Mouse (Mus musculus) kidney, embryonic 14.5 days (tissue): ENCODE results near the gene Ccdc71l. TPM values are rescaled to one million over a fixed set of nuclear protein-coding genes. Genes with fewer than 3 reads are reported as not detected.

ENCODE experiments used
- ATAC-seq: fragments of 200-750 bp; cut with Nextera tagmentation; 2 replicates; pipeline ENCODE4 v1.8.0; 2017; ENCODE audit warnings: moderate number of reproducible peaks, mild to moderate bottlenecking, moderate TSS enrichment, moderate library complexity; ENCODE audit not compliant: low FRiP score, low TSS enrichment
- H3K27ac ChIP-seq: fragments of 300-500 bp; sonication (generic); 2 replicates; pipeline ENCODE4 v1.5.1; 2014; ENCODE audit warnings: low read depth, mild to moderate bottlenecking, low read length, moderate library complexity, mixed read lengths
- H3K27me3 ChIP-seq: fragments of 300-500 bp; sonication (generic); 2 replicates; pipeline ENCODE4 v1.6.1; 2014; ENCODE audit warnings: mild to moderate bottlenecking, low read length; ENCODE audit not compliant: control insufficient read depth, insufficient read depth
- H3K36me3 ChIP-seq: fragments of 300-500 bp; sonication (generic); 2 replicates; pipeline ENCODE4 v1.6.1; 2014; ENCODE audit warnings: low read length, mixed read lengths; ENCODE audit not compliant: control insufficient read depth, insufficient read depth
- H3K4me1 ChIP-seq: fragments of 300-500 bp; sonication (generic); 2 replicates; pipeline ENCODE4 v1.6.1; 2014; ENCODE audit warnings: low read length, mixed read lengths; ENCODE audit not compliant: control insufficient read depth, insufficient read depth
- H3K4me2 ChIP-seq: fragments of 300-500 bp; sonication (generic); replicated peaks from 2 replicates; pipeline ENCODE4 v1.6.1; 2014; ENCODE audit warnings: low read depth, mild to moderate bottlenecking, low read length
- H3K4me3 ChIP-seq: fragments of 300-500 bp; sonication (generic); 2 replicates; pipeline ENCODE4 v1.5.1; 2014; ENCODE audit warnings: mild to moderate bottlenecking, low read length
- H3K9ac ChIP-seq: fragments of 300-500 bp; sonication (generic); 2 replicates; pipeline ENCODE4 v1.6.1; 2014; ENCODE audit warnings: low read depth, mild to moderate bottlenecking, low read length, moderate library complexity
- H3K9me3 ChIP-seq: fragments of 300-500 bp; sonication (generic); 2 replicates; pipeline ENCODE4 v1.6.1; 2016; ENCODE audit warnings: low read length; ENCODE audit not compliant: control insufficient read depth
- WGBS: fragments of 180-500 bp; shearing (Covaris S2); extraction: QIAGEN DNeasy Blood & Tissue Kit; methylation state at CpG from one replicate; pipeline ENCODE4 v1.1.7; 2014; 5-methylcytosine and 5-hydroxymethylcytosine counted together
- polyA plus RNA-seq: library from polyadenylated mRNA; unstranded; fragments of >200 nt; fragmentation: Nextera tagmentation; extraction: Ambion mirVana; gene quantifications from 2 replicates; pipeline ENCODE4 v1.2.1, GENCODE M21; 2014

Gene Ccdc71l
- polyA plus RNA-seq, result 3.8 and 4.8 TPM in 2 replicates

- H3K27me3 ChIP-seq, result no peaks in the 10 kb centered on the region
- H3K4me3 ChIP-seq, result peak within 1 kb of the TSS; percentile 76
- peak within 1 kb of the TSS; percentile 59 for H3K4me2 ChIP-seq
- 2% methylated on average over 60 of the region's 78 CpGs for WGBS
- no peaks in the 10 kb centered on the region for H3K9me3 ChIP-seq
- peak; percentile 93 for ATAC-seq
- H3K4me1 ChIP-seq, result peaks cover 7% of the 10 kb centered on the region; the same call in 1 of the 2 replicates
- peak within 1 kb of the TSS; percentile 80 for H3K9ac ChIP-seq
- H3K27ac ChIP-seq, result peak within 1 kb of the TSS; percentile 91
- H3K36me3 ChIP-seq, result no peaks in the 10 kb centered on the region
Observed at GRCm38 (mm10) chr12:32378528-32379295, at the start of gene Ccdc71l. TSS of gene Ccdc71l (plus strand) at chr12:32378704.

- WGBS, result 19% methylated on average over 1 of the region's 1 CpGs
- H3K27me3 ChIP-seq, result no peaks in the 10 kb centered on the region
- ATAC-seq, result no peak
- no peak overlapping the region for H3K4me3 ChIP-seq
- no peak overlapping the region for H3K9ac ChIP-seq
- H3K27ac ChIP-seq, result no peak overlapping the region
- H3K9me3 ChIP-seq, result no peaks in the 10 kb centered on the region
- H3K4me2 ChIP-seq, result no peak overlapping the region
- H3K4me1 ChIP-seq, result no peaks in the 10 kb centered on the region
- no peaks in the 10 kb centered on the region for H3K36me3 ChIP-seq
Observed at GRCm38 (mm10) chr12:32339078-32339477, 39.4 kb upstream of the Ccdc71l start.

GRCm38 (mm10) chr12:32343487-32343886 lies 35.0 kb upstream of the Ccdc71l start:
- H3K9ac ChIP-seq, result no peak overlapping the region
- H3K27ac ChIP-seq, result no peak overlapping the region
- 76% methylated on average over 1 of the region's 1 CpGs for WGBS
- no peaks in the 10 kb centered on the region for H3K4me1 ChIP-seq
- no peak for ATAC-seq
- no peak overlapping the region for H3K4me2 ChIP-seq
- no peaks in the 10 kb centered on the region for H3K27me3 ChIP-seq
- no peak overlapping the region for H3K4me3 ChIP-seq
- H3K36me3 ChIP-seq, result no peaks in the 10 kb centered on the region
- H3K9me3 ChIP-seq, result no peaks in the 10 kb centered on the region

- no peaks in the 10 kb centered on the region for H3K36me3 ChIP-seq
- H3K27me3 ChIP-seq, result no peaks in the 10 kb centered on the region
- no peak overlapping the region for H3K4me2 ChIP-seq
- no peaks in the 10 kb centered on the region for H3K9me3 ChIP-seq
- no peak overlapping the region for H3K4me3 ChIP-seq
- no peak overlapping the region for H3K9ac ChIP-seq
- H3K4me1 ChIP-seq, result no peaks in the 10 kb centered on the region
- no peak for ATAC-seq
- H3K27ac ChIP-seq, result no peak overlapping the region
- 89% methylated on average over 4 of the region's 4 CpGs for WGBS
Observed at GRCm38 (mm10) chr12:32346121-32346520, 32.4 kb upstream of the Ccdc71l start.

GRCm38 (mm10) chr12:32348493-32348892 lies 30.0 kb upstream of the Ccdc71l start:
- Histone ChIP-seq H3K4me2 (no peak overlapping the region), H3K27ac (no peak overlapping the region), H3K27me3 (no peaks in the 10 kb centered on the region), H3K4me1 (no peaks in the 10 kb centered on the region), H3K4me3 (no peak overlapping the region), H3K36me3 (no peaks in the 10 kb centered on the region), H3K9ac (no peak overlapping the region), H3K9me3 (no peaks in the 10 kb centered on the region)
- ATAC-seq, result no peak
- 76% methylated on average over 3 of the region's 3 CpGs for WGBS

GRCm38 (mm10) chr12:32351874-32352273 lies 26.6 kb upstream of the Ccdc71l start:
- H3K36me3 ChIP-seq, result no peaks in the 10 kb centered on the region
- no peaks in the 10 kb centered on the region for H3K9me3 ChIP-seq
- WGBS, result 89% methylated on average over 1 of the region's 1 CpGs
- ATAC-seq, result no peak
- H3K4me2 ChIP-seq, result no peak overlapping the region
- H3K9ac ChIP-seq, result no peak overlapping the region
- no peak overlapping the region for H3K4me3 ChIP-seq
- H3K4me1 ChIP-seq, result no peaks in the 10 kb centered on the region
- no peak overlapping the region for H3K27ac ChIP-seq
- no peaks in the 10 kb centered on the region for H3K27me3 ChIP-seq

- peak overlapping the region; percentile 80 for H3K9ac ChIP-seq
- peaks cover 7% of the 10 kb centered on the region; the same call in 1 of the 2 replicates for H3K4me1 ChIP-seq
- WGBS, result under 1% methylated on average over 58 of the region's 67 CpGs
- H3K27me3 ChIP-seq, result no peaks in the 10 kb centered on the region
- H3K36me3 ChIP-seq, result no peaks in the 10 kb centered on the region
- ATAC-seq, result peak; percentile 86
- H3K9me3 ChIP-seq, result no peaks in the 10 kb centered on the region
- peak overlapping the region; percentile 91 for H3K27ac ChIP-seq
- H3K4me2 ChIP-seq, result peak overlapping the region; percentile 59
- peak overlapping the region; percentile 76 for H3K4me3 ChIP-seq
Observed at GRCm38 (mm10) chr12:32379296-32379725, 807 bp downstream of the Ccdc71l start.

GRCm38 (mm10) chr12:32379731-32380130 lies 1.2 kb downstream of the Ccdc71l start:
- peak overlapping the region; percentile 80 for H3K9ac ChIP-seq
- WGBS, result 3% methylated on average over 28 of the region's 28 CpGs
- peaks cover 7% of the 10 kb centered on the region; the same call in 1 of the 2 replicates for H3K4me1 ChIP-seq
- no peaks in the 10 kb centered on the region for H3K27me3 ChIP-seq
- no peaks in the 10 kb centered on the region for H3K36me3 ChIP-seq
- H3K27ac ChIP-seq, result peak overlapping the region; percentile 91; the same call in 1 of the 2 replicates
- H3K9me3 ChIP-seq, result no peaks in the 10 kb centered on the region
- peak overlapping the region; percentile 59 for H3K4me2 ChIP-seq
- H3K4me3 ChIP-seq, result peak overlapping the region; percentile 76
- no peak for ATAC-seq

- H3K27ac ChIP-seq, result no peak overlapping the region
- no peaks in the 10 kb centered on the region for H3K27me3 ChIP-seq
- peaks cover 7% of the 10 kb centered on the region; the same call in 1 of the 2 replicates for H3K4me1 ChIP-seq
- no peaks in the 10 kb centered on the region for H3K36me3 ChIP-seq
- no peaks in the 10 kb centered on the region for H3K9me3 ChIP-seq
- H3K9ac ChIP-seq, result no peak overlapping the region
- peak overlapping the region; percentile 76; the same call in 1 of the 2 replicates for H3K4me3 ChIP-seq
- 62% methylated on average over 3 of the region's 3 CpGs for WGBS
- ATAC-seq, result no peak
- H3K4me2 ChIP-seq, result peak overlapping the region; percentile 59
Observed at GRCm38 (mm10) chr12:32380457-32380856, 2.0 kb downstream of the Ccdc71l start.
